Mouse (Mus musculus) cerebellum, postnatal 36 days (tissue): ENCODE results near the gene Cep63.

Experiments
- DNase-seq, 2 experiments: peaks; one replicate each; pipeline ENCODE4 v3.0.0; 2021 to 2022; ENCODE audit warnings: mixed read lengths in 2 of 2

Gene Cep63

DNA sequence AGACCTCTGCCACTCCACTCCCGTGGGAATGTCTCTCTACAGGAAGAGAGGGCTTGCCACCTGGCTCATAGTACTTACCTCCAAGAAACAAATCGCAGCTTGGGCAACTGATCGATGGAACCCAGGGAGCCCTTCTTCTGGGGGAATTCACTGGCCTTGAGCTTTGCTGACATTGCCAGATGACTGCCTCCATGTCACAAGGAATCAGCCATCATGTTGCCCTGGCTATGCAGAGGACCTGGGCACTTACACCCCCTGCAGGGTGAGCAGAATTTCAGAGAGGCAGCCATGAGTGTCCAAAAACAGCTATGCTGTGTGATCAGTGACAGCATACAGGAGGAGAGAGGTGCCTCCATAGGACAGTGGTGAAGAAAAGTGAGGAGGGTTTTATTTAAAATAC is 72.6 kb downstream of the Cep63 start:
- DNase-seq, result no peak

DNA sequence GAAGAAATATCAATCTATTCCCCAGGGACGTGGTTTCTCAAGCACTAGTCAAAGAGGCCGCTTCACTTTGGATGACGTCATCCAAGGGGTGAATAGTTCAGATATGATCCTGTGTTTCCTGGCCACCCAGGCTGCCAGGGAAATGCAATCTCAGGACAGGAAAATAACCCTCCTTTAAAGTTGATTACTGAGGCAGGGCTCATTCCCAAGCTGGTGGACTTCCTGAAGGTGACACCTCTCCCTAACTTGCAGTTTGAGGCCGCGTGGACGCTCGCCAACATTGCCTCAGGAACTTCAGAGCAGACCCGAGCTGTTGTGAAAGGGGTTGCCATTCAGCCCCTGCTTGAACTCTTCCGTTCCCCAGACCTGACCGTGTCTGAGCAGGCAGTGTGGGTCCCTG is 74.6 kb downstream of the Cep63 start:
- DNase-seq, result no peak

DNA sequence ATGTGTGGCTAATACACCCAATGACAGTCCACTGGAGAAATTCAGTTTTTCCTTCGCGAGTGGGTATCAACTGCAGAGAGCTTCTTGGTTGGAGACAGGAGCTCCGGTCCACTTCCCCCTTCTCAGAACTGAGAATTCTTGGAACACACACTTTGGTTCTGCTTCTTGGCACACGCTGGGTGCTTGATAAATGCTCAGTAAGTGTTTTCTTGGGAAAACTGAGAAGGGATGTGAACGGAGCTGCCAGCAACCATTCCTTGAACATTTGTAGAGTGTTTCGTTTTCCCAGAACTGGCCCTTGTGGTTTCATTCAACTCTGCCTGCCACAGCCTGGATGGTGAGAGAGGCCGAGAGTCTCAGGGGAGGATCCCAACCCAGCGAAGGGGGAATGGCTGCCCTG is 77.1 kb downstream of the Cep63 start:
- DNase-seq, result no peak

DNA sequence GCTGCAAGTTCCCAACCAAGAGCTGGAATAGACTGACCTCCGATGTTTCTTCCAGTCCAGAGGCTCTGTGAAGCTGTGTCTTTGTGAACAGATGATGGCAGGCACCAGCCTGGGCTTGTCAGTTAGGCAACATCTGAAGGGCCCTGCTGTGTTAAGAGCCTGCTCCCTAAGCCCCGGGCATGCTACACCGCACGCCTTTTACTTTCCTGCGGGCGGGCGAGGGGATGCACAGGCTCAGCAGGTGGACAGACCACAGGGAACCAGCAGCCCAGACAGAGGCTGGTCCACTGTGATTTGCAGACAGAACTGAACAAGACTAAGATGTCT is 79.3 kb downstream of the Cep63 start:
- DNase-seq, result no peak

DNA sequence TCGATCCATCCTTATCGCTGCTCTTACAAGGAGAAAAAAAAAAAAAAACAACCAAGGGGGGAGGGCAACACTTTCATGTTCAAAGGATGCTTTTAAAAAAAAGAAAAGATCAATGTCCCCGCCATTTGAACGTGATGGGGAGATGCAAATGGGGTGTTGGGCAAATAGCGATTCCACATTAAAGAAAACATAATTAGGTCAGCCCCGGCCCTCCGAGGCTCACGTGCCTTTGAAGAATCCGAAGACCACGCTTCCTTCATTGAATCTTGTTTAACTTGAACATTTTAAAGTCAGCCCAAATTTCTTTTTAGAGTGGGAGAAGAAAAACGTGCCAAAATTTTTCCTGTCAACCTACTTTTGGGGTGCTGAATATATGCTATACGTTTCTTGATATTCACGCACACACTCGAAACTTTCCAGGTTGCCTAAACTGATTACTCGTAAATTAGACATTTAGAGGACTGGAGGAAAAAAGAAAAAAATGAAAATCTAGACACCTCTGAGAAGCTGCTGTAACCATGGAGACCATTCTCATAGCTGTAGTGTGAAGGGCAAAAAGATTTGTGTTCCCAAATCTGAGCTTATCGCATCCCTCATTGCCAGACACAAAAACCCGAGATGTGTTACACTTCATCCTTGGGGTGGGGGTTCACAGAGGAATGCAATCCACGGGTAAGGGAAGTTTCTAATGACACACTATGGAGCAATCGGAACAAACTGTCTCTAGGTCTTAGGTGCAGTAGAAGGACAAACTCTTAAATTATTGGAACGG is 79.9 kb downstream of the Cep63 start:
- DNase-seq, result no peak

DNA sequence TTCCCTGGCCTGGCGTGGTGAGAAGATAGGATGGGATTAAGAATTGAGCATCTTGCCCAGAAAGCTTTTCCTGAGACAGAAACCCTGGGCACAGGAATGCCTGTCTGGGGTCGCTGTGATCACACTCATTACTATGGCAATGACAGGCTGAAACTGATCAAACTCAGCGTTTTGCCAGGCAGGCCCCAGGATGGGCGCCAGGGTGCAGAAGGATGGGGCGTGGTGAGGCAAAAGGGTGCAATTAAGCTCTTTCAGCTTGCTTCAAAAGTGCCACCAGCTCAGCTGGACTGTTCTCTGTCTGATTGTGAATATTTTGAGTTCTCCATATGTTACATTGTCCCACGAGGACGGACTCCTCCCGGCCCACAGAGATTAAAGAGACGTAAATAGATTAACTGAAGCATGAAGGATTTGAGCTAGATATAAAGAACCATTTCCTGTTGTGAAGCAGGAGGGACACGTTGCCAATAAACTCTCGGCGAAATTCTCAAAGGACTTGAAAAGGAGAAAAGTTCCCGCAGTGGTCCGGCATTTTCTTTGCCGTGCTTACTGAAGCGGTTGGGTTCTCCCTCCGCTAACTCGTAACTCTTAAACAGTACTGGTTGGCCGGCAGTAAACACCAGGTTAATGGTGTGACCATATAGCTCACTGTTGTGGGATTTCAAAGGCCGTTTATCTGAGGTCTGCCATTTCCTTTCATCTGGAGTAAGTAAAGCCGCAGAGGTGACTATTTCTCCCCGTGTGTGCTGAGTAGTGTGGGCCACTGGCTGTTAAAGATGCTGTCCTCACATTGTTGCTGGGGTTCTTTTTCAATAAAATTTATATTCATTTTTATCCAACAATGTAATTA is 80.7 kb downstream of the Cep63 start:
- no peak for DNase-seq

DNA sequence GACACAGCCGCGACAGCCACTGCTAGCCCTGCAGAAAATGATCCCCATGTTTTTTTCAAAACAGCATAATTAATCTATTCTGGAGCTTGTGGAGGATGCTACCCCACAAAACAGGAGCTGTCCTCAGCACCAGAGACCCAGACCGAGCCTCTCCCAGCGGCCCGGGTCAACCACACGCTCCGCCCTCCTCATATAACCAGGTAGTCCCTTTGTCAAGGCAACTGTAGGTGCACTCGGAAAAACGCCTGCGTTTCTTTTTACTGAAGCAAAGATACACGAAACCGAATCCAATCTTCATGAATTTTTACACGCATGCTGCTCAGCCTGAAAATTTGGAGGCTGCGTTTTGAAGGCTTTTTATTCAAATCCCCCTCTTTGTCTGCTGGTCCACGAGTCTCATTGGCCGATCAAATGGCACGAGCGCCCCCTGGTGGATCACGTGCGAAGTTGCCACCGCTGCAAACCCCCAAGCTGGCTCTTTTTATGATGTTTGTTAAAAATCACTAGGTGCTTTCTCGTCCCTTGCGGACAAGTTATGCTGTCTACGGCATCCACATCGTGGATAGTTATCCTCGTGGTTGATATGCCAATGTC is 81.5 kb downstream of the Cep63 start:
- DNase-seq, result peak; percentile 89 to 90

DNA sequence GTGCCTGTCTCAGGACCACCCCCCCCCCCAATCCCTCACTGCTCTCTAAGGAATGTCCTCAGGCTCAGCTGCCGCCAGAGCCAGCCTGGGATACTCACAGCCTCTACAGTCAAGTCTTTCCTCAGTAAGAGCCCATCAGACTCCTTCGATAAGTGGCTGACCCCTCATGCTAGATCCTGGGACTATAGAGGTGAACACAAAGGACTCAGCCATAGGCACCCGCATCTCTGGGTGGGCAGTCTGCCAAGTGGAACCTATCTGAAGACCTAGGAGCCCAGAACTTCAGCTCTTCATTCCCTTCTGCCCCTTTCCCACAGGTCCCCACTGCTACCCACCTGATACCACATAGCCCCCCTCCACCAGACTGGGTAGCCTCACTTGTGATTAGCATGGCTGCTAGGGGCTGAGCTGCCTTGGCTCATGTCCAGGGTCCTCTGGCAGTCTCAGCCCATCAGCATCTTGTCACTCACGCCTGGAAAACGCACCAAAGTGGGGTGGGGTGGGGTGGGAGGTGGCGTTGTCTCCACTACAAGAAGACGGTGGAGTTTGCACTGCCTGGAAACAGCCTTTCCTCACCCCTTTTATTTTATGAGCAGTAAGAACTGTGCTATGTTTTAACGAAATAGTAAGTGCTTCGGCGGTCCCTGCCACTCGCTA is 82.1 kb downstream of the Cep63 start:
- peak; percentile 14 to 18 for DNase-seq

DNA sequence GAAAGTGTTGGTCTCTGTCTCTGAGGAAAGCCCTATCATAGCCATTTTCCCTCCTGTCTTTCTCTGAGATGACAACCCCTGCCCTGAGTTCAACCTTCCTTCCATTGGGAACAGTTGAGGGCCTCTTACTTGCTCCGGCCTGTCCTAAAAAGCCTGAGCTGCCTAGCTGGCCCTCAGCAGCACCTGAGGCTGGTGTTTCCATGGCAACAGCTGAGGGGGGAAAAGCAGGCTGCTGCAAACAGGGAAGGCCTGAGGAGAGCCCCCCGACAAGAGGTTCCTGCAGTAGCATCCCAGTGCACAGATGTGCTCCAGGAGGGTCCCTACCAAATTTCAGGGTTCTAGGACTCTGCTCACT is 82.6 kb downstream of the Cep63 start:
- no peak for DNase-seq

DNA sequence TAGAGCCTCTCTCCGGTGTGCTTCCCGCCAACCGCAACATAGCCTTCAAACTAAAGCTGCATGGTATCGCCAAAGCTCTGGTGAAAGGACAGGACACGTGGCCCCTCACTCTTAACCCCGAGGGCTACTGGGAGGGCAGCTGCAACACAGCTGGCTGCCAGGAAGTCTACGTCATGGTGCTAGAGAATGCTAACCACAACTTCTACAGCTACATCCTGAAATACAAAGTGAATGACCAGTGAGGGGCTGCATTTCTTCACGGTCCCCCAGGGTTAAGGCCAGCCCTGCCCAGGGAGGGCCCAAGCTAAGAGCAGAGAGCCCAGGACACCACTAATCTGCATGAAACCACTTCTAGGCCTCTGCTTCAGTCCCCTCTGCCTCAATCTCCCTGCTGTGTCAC is 83.8 kb downstream of the Cep63 start:
- no peak for DNase-seq

DNA sequence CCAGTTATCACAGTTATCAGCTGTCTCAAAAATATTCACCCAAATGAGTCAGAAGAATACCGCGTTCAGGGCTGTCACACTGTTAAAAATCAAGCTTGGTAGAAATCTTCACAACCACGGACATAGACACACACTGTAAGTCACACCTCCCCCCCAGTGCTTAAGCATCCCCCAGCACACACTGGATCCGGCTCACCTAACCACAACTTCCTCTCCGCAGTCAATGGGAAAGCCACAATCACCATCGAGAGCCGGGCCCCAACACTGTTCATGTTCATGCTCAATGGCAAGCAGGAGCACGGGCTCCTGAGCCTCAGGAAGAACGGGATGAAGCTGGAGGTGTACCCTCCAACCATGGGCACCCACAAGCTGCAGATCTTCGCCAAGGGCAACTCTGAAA is 84.7 kb downstream of the Cep63 start:
- DNase-seq, result no peak

DNA sequence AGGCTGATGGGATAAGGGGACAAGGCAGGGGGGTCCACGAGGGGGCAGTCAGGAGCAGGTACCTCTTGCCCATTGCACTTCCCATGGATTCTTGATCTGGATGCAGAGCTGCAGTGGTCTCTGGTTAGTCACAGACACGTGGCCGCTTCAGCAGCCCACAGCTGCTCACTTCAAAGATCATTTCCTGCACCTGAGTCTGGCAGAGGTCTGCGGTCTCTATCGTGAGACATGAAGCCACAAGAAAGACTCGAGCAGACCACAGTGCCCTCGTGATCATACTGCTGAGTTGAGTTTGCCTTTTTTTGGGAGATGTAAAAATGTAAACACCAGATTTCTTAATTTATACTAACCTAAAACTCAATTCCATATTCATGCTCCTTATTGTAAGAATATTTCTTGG is 86.6 kb downstream of the Cep63 start:
- no peak for DNase-seq

DNA sequence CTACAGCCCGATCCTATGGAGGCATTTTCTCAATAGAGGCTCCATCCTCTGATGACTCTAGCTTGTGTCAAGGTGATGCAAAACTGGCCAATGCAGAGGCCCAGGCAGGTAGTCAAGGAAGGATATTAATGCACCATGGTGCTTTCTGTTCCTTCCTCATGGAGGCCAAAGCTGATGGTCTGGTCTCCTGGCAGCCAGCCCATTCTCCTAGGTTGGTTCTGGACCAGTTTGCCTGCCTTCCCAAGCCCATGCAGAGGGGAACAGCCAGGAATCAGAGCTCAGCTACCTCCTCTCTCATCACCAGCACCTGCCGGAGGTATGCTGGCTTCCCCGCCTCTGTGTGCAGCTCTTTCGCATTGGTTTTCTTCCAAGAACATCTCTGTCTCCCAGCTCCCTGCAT is 89.4 kb downstream of the Cep63 start:
- no peak for DNase-seq
